Mouse (Mus musculus) right cerebral cortex, adult 2 months (tissue): ENCODE results near the gene Hdac2.
A peak's percentile ranks its signal among the peaks of the same experiment; 100 is the strongest.

Source experiments
- DNase-seq, 2 experiments: peaks; one replicate each; pipeline ENCODE4 v3.0.0; 2021 to 2022; ENCODE audit warnings: low spot score in 2 of 2

Hdac2 gene

DNA sequence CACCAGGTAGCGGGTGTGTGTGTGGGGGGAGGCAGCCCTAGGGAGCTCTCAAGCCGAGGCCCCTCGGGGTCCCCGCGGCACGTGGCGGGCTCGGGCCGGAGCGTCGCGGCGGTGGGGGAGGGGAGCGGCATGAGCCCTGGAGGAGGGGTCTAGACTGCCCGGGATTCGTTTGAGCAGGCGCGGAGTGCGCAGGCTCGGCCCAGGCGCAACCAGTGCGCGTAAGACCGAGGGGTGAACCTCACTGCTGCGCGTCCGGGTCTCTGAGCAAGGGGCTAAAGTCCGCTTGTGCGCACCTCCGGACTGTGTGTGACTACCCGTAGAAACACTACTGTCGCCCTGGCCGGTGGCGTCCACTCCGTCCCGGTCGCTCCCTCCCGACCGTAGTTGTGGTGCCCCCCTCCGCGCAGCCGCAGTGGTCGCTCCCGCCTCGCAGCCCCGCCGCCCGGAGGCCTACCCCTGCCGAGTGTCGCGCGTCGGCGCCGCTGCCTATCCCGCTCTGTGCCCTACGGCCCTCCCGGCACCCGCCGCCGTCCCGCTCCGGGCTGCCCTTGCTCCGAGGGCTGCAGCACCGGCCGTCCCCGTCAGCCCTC lies at the start of gene Hdac2:
Gene Hdac2, plus strand, starts transcription at position 459 of the 590 bp plus-strand sequence.
- DNase-seq: peak; percentile 85 to 91

DNA sequence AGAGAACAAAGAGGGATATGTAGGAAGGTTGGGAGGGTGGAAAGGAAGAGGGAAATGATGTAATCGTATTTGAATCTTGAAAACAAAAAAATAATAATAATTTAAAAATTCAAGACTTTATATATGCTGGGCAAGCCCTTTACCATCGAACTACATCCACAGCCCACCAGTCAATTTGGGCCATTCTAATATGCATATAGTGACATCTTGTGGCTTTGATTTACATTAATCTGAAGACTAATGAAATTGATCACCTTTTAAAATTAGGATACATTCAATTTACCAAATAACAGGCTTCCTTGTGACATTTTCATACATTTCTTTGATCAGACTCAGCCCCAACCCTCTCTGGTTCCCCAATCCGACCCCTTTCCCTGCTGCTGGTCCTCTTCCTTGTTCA lies 46.1 kb upstream of the Hdac2 start:
- DNase-seq: no peak

GRCm38 (mm10) chr10:36935863-36936262 lies 38.5 kb upstream of the Hdac2 start:
- no peak for DNase-seq

DNA sequence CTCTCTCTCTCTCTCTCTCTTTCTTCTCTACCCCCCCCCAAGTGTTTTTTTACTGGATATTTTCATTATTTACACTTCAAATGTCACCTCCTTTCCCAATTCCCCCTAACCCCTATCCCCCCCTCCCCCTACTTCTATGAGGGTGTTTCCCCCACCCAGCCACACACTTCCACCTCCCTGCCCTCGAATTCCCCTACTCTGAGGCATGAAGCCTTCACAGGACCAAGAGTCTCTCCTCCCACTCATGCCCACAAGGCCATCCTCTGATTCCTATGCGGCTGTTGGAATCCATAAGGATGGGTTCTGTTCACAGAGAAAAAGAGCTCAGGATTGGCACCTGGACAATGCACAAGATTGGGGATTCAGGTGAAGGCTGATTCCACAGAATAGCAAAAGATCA lies 38.1 kb upstream of the Hdac2 start:
- DNase-seq: no peak

DNA sequence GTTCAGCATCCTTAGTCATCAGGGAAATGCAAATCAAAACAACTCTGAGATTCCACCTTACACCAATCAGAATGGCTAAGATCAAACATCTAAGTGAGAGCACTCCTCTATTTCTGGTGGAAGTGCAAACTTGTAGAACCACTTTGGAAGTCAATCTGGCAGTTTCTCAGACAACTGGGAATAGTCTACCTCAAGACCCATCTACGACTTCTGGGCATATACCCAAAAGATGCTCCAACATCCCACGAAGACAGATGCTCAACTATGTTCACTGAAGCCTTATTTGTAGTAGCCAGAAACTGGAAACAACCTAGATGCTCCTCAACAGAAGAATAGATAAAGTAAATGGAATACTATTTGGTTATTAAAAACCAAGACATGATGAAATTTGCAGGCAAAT lies 22.6 kb upstream of the Hdac2 start:
- DNase-seq: no peak

- no peak for DNase-seq
Measured at GRCm38 (mm10) chr10:36952622-36953021, 21.7 kb upstream of the Hdac2 start.

- DNase-seq: no peak
Measured at GRCm38 (mm10) chr10:36959563-36960110, 14.7 kb upstream of the Hdac2 start.

DNA sequence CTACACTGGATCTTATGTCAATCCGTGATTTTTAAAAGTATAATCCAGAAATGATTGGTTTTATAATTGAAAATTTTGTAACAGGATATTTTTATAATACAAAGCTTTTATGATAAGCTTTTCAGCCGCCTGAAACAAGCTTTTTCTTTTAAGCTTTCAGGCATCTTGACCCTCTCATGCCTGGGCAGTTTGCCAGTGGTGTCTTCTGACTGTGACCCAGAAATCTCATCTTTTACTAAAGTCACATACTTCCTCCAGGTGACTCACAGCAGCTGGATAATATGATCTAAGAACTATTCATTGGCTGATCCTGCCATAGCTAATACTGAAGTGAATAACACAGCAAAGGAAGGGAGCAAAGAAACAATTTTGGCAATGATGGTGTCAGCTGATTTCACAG lies 9.9 kb upstream of the Hdac2 start:
- DNase-seq: no peak

- peak; percentile 56 to 78 for DNase-seq
Measured at GRCm38 (mm10) chr10:36974676-36975520, 554 bp downstream of the Hdac2 start.

- DNase-seq: no peak
Measured at GRCm38 (mm10) chr10:36981866-36982265, 7.5 kb downstream of the Hdac2 start.

GRCm38 (mm10) chr10:36992149-36992548 lies 17.8 kb downstream of the Hdac2 start:
- DNase-seq: no peak

DNA sequence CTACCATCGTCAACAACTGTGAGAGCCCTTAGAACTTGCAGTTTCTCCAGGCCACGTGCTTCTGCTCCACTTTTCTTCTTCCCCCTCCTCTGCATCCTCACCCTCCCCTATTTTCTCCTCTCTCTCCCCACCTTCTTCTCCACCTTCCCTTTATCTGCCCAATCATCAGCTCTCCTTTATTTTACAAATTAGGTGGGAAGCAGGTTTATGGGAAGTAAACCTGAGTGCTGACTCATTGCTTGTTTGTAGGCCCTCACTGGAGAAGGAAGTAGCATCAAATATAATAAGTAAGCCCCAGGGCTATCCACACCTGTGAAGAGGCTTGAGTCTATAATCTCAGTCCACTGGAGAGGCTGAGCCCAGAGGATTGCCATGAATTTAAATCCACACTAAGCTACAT lies 26.5 kb downstream of the Hdac2 start:
- DNase-seq: no peak

- peak; percentile 82 to 85 for DNase-seq
Measured at GRCm38 (mm10) chr10:37014274-37015107, 40.1 kb downstream of the Hdac2 start.

DNA sequence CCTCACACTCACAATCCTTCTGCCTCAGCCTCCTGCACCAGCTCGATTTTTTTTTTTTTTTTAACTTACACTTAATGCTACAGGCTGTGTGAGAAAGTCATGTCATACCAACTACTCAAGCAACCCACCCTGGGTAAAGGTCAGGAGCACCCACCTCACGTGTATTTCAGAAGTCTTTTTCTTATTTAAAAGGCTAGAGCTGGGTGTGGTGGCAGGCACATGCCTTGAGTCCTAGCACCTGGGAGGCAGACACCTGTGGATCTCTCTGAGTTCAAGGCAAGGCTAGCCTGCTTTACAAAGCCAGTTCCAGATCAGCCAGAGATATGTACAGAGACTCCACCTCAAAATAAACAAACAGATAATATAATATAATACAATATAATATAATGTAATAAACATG lies 41.4 kb downstream of the Hdac2 start:
- no peak for DNase-seq

- DNase-seq: no peak
Measured at GRCm38 (mm10) chr10:37016200-37016599, 41.9 kb downstream of the Hdac2 start.

- no peak for DNase-seq
Measured at GRCm38 (mm10) chr10:37024301-37024700, 50.0 kb downstream of the Hdac2 start.

GRCm38 (mm10) chr10:37028651-37029050 lies 54.3 kb downstream of the Hdac2 start:
- DNase-seq: no peak

GRCm38 (mm10) chr10:37035090-37035497 lies 60.8 kb downstream of the Hdac2 start:
- no peak for DNase-seq

- DNase-seq: peak; percentile 18 to 39
Measured at GRCm38 (mm10) chr10:37047661-37048098, 73.3 kb downstream of the Hdac2 start.
